Mouse (Mus musculus): ENCODE measurements at regions not wholly inside any gene's neighbourhood (a gene's known extent, or its start where the extent isn't known, plus 50 kb on each side); places are given as distances from the start of the nearest gene placed in this dataset.
"Not testable (repeated sequence)": the region's sequence is repeated elsewhere in the genome, so short reads cannot be mapped to it uniquely, and the experiment has no call there.

- no peak for DNase-seq (ENCODE audit: low spot score in 2 of 2)
Measured at GRCm38 (mm10) chr12:117379103-117379850, 137.0 kb upstream of the Rapgef5 start.

GRCm38 (mm10) chr12:117380836-117381235 is 135.4 kb upstream of the Rapgef5 start:
- DNase-seq (ENCODE audit: low spot score in 2 of 2), result no peak

- DNase-seq (ENCODE audit: low spot score in 2 of 2), result not testable (repeated sequence)
Measured at GRCm38 (mm10) chr12:117382727-117383126, 133.6 kb upstream of the Rapgef5 start.

GRCm38 (mm10) chr12:117385072-117385666 is 131.1 kb upstream of the Rapgef5 start:
- peak; percentile 37 to 73 for DNase-seq (ENCODE audit: low spot score in 2 of 2)

- DNase-seq (ENCODE audit: low spot score in 2 of 2), result no peak
Measured at GRCm38 (mm10) chr12:117385697-117386096, 130.6 kb upstream of the Rapgef5 start.

GRCm38 (mm10) chr12:117386957-117387356 is 129.3 kb upstream of the Rapgef5 start:
- no peak for DNase-seq (ENCODE audit: low spot score in 2 of 2)

- no peak for DNase-seq (ENCODE audit: low spot score in 2 of 2)
Measured at GRCm38 (mm10) chr12:117389516-117390347, 126.5 kb upstream of the Rapgef5 start.

- no peak for DNase-seq (ENCODE audit: low spot score in 2 of 2)
Measured at GRCm38 (mm10) chr12:117397512-117397911, 118.8 kb upstream of the Rapgef5 start.

- peak; percentile 68 to 82 for DNase-seq (ENCODE audit: low spot score in 2 of 2)
Measured at GRCm38 (mm10) chr12:117403513-117404156, 112.6 kb upstream of the Rapgef5 start.

- DNase-seq (ENCODE audit: low spot score in 2 of 2), result no peak
Measured at GRCm38 (mm10) chr12:117404157-117404752, 112.0 kb upstream of the Rapgef5 start.

- no peak for DNase-seq (ENCODE audit: low spot score in 2 of 2)
Measured at GRCm38 (mm10) chr12:117406832-117407231, 109.4 kb upstream of the Rapgef5 start.

- no peak for DNase-seq (ENCODE audit: low spot score in 2 of 2)
Measured at GRCm38 (mm10) chr12:117410604-117411003, 105.7 kb upstream of the Rapgef5 start.

GRCm38 (mm10) chr12:117412257-117412656 is 104.0 kb upstream of the Rapgef5 start:
- DNase-seq (ENCODE audit: low spot score in 2 of 2), result no peak

GRCm38 (mm10) chr12:117412779-117413505 is 103.3 kb upstream of the Rapgef5 start:
- DNase-seq (ENCODE audit: low spot score in 2 of 2), result no peak

- DNase-seq (ENCODE audit: low spot score in 2 of 2), result no peak
Measured at GRCm38 (mm10) chr12:117414020-117414419, 102.3 kb upstream of the Rapgef5 start.

GRCm38 (mm10) chr12:117415146-117415545 is 101.1 kb upstream of the Rapgef5 start:
- no peak for DNase-seq (ENCODE audit: low spot score in 2 of 2)

GRCm38 (mm10) chr12:117417991-117418390 is 98.3 kb upstream of the Rapgef5 start:
- no peak for DNase-seq (ENCODE audit: low spot score in 2 of 2)

GRCm38 (mm10) chr12:117422315-117422978 is 93.8 kb upstream of the Rapgef5 start:
- no peak for DNase-seq (ENCODE audit: low spot score in 2 of 2)

GRCm38 (mm10) chr12:117425363-117426031 is 90.8 kb upstream of the Rapgef5 start:
- DNase-seq (ENCODE audit: low spot score in 2 of 2), result no peak

- peak in 1 of 2 experiments; percentile 28 for DNase-seq (ENCODE audit: low spot score in 2 of 2)
Measured at GRCm38 (mm10) chr12:117427431-117427830, 88.8 kb upstream of the Rapgef5 start.
